Mouse (Mus musculus) spleen, postnatal 0 days (tissue): Measurements from ENCODE around the gene Tle1. TPM values are rescaled to one million over a fixed set of nuclear protein-coding genes. Genes with fewer than 3 reads are reported as not detected.

Experiments used
- polyA plus RNA-seq: library from polyadenylated mRNA; unstranded; fragments of >200 nt; fragmentation: Nextera tagmentation; extraction: Ambion mirVana; gene quantifications from 2 replicates; pipeline ENCODE4 v1.2.1, GENCODE M21; 2015

Gene Tle1
- polyA plus RNA-seq: 4.8 and 5.7 TPM in 2 replicates

DNA sequence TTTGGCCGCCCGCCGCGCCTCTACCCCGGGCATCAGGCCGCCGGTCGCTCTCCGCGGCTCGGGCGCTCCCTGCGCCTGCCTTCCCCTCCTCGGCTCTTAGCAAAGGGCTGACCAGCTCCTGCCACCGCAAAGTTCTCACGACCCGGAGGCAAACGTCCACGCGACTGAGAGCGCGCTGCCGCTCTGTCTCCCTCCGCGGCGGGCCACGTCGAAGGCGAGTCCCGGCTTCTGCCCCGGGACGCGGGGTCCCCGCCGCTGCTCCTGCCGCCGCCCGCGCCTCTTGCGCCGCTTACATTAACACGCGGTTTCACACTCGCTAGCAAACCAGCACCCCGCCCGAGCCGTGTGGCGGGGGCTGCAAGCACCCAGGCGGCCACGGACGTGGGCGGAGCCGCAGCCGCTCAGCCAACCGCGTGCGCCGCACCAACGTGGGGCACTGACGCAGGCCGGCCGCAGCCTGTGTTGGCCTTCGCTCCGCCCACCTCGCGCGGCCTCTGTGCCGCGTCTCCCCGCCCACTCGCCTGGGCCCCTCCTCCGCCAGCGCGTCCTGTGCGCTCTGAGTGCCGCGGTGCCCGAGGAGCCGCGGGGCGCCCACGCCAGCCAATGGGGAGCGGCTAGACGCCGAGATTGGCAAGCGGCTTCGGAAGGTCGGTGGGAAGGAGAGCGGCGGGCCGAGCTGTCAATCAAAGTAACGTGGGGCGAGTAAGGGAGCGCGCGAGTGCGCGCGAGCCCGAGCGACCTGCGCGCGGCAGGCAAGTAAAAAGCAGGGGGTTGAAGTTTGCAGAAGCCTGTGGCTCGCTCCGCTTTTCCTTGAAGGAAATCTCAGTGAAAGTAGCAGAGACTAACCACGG is at the start of gene Tle1:
Gene Tle1 (minus strand): TSS at position 361 of the 851 bp plus-strand sequence.

